Mouse (Mus musculus): ENCODE results near the gene Sdhc. TPM values are rescaled to one million over a fixed set of nuclear protein-coding genes. Genes with fewer than 3 reads are reported as not detected.

Sdhc gene
- polyA plus RNA-seq, 1 experiment from 2014 or later, result 291 TPM

DNA sequence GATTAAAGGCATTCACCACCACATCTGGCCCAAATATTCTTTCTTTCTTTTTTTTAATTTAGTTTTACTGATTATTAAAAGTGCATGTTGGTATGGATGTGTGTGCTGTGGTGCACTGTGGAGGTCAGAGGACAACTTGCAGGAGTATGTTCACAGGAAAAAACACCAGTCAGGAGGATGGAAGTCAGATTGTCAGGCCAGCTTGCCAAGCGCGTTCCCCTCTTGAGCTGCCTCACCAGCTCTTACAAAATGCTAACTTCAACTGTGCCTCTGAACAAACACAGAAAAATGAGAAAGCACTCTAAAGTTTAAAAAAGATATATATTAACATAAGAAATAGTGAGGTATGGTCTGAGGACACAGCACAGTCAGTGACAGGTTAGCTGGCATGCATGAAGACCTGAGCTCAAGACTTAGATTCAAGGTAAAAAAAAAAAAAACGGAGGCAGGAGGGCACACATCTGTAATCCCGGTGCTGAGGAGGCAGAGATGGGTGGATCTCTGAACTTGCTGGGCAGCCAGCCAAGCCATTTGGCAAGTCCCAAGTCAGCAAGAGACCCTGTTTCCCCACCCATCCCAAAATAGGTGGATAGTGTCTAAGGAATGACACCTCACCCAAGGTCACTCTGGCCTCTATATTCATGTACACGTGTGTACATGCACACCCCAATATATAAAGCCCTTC lies 29.2 kb upstream of the Sdhc start:
- H3K4me1 ChIP-seq (ENCODE audit: control insufficient read depth, insufficient read depth, low read length), result no peaks in the 10 kb centered on the region
- ATAC-seq (ENCODE audit: low FRiP score, low TSS enrichment), result no peak
- no peak overlapping the region for H3K9ac ChIP-seq (ENCODE audit: low read depth, low read length)
- no peaks in the 10 kb centered on the region for H3K36me3 ChIP-seq (ENCODE audit: control insufficient read depth, insufficient read depth, low read length)
- 75% methylated on average over 5 of the region's 5 CpGs for WGBS
- no peak overlapping the region for H3K27ac ChIP-seq (ENCODE audit: low read depth, low read length)
- no peak overlapping the region for H3K4me3 ChIP-seq (ENCODE audit: low read length)
- H3K4me2 ChIP-seq (replicated peaks; ENCODE audit: low read depth, low read length), result no peak overlapping the region
- no peaks in the 10 kb centered on the region for H3K9me3 ChIP-seq (ENCODE audit: control insufficient read depth, low read length)
- H3K27me3 ChIP-seq (ENCODE audit: control insufficient read depth, insufficient read depth, low read length), result no peaks in the 10 kb centered on the region

- no peak for ATAC-seq (ENCODE audit: low FRiP score, low TSS enrichment)
- Histone ChIP-seq H3K9ac (ENCODE audit: low read depth, low read length) (no peak overlapping the region), H3K9me3 (ENCODE audit: control insufficient read depth, low read length) (no peaks in the 10 kb centered on the region), H3K4me1 (ENCODE audit: control insufficient read depth, insufficient read depth, low read length) (no peaks in the 10 kb centered on the region), H3K4me2 (replicated peaks; ENCODE audit: low read depth, low read length) (no peak overlapping the region), H3K27me3 (ENCODE audit: control insufficient read depth, insufficient read depth, low read length) (no peaks in the 10 kb centered on the region), H3K36me3 (ENCODE audit: control insufficient read depth, insufficient read depth, low read length) (no peaks in the 10 kb centered on the region), H3K27ac (ENCODE audit: low read depth, low read length) (no peak overlapping the region), H3K4me3 (ENCODE audit: low read length) (no peak overlapping the region)
- WGBS, result 91% methylated on average over 8 of the region's 8 CpGs
These were observed 22.4 kb upstream of the Sdhc start for GRCm38 (mm10) chr1:171172779-171173178.

DNA sequence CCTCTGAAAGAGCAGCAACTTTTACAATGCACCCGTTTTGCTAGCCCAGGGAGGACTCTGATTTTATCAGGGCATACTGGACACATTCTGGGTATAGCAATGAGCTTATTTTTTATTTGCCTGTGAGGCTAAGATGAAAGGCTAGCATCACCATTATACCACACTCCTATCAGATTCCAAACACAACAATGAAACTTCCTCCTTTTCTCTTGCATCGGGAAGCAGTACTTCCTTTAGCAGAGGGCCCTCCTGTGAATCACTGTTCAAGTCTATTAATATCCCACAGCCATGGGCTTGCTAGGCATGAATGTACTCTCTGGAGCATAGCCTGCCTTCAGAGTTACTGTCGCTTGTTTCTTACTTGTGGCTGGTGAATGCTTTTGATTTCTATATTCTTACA lies 20.7 kb upstream of the Sdhc start:
- peak overlapping the region; percentile 1; the same call in 1 of the 2 replicates for H3K27ac ChIP-seq (ENCODE audit: low read depth, low read length)

DNA sequence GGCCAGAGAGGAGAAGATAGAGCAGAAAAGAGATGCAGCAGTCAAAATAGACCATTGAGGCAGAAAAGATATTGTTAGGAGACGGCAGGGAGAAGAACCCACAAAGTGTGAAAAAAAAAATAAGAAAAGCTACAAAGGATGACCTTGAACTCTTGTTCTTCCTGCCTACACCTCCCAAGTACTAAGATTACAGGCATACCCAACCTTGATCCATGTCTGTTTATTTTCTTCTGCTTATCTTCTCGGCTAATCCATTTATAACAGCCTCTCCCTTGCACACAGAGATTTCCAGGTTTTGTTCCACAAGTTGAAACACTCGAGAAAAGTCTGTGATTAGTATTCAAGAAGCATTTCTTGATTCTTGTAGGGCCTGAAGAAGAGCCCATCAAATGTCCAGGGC lies 19.5 kb upstream of the Sdhc start:
- Histone ChIP-seq H3K4me3 (ENCODE audit: low read length) (no peak overlapping the region), H3K36me3 (ENCODE audit: control insufficient read depth, insufficient read depth, low read length) (no peaks in the 10 kb centered on the region), H3K4me1 (ENCODE audit: control insufficient read depth, insufficient read depth, low read length) (no peaks in the 10 kb centered on the region), H3K9ac (ENCODE audit: low read depth, low read length) (no peak overlapping the region), H3K27me3 (ENCODE audit: control insufficient read depth, insufficient read depth, low read length) (no peaks in the 10 kb centered on the region), H3K9me3 (ENCODE audit: control insufficient read depth, low read length) (no peaks in the 10 kb centered on the region), H3K4me2 (replicated peaks; ENCODE audit: low read depth, low read length) (no peak overlapping the region), H3K27ac (ENCODE audit: low read depth, low read length) (no peak overlapping the region)
- 45% methylated on average over 3 of the region's 3 CpGs for WGBS
- ATAC-seq (ENCODE audit: low FRiP score, low TSS enrichment), result no peak

More for the DNA sequence above, 20.7 kb upstream of the Sdhc start:
- no peak overlapping the region for H3K4me2 ChIP-seq (replicated peaks; ENCODE audit: low read depth, low read length)
- no peaks in the 10 kb centered on the region for H3K4me1 ChIP-seq (ENCODE audit: control insufficient read depth, insufficient read depth, low read length)
- no peak overlapping the region for H3K4me3 ChIP-seq (ENCODE audit: low read length)
- 24% methylated on average over 3 of the region's 3 CpGs for WGBS
- no peaks in the 10 kb centered on the region for H3K36me3 ChIP-seq (ENCODE audit: control insufficient read depth, insufficient read depth, low read length)
- no peaks in the 10 kb centered on the region for H3K9me3 ChIP-seq (ENCODE audit: control insufficient read depth, low read length)
- no peak overlapping the region for H3K9ac ChIP-seq (ENCODE audit: low read depth, low read length)
- H3K27me3 ChIP-seq (ENCODE audit: control insufficient read depth, insufficient read depth, low read length), result no peaks in the 10 kb centered on the region
- peak; percentile 50; the same call in 1 of the 2 replicates for ATAC-seq (ENCODE audit: low FRiP score, low TSS enrichment)

- no peaks in the 10 kb centered on the region for H3K4me1 ChIP-seq (ENCODE audit: control insufficient read depth, insufficient read depth, low read length)
- H3K27me3 ChIP-seq (ENCODE audit: control insufficient read depth, insufficient read depth, low read length), result no peaks in the 10 kb centered on the region
- 89% methylated on average over 12 of the region's 12 CpGs for WGBS
- H3K4me2 ChIP-seq (replicated peaks; ENCODE audit: low read depth, low read length), result no peak overlapping the region
- no peaks in the 10 kb centered on the region for H3K36me3 ChIP-seq (ENCODE audit: control insufficient read depth, insufficient read depth, low read length)
- no peak overlapping the region for H3K4me3 ChIP-seq (ENCODE audit: low read length)
- no peak for ATAC-seq (ENCODE audit: low FRiP score, low TSS enrichment)
- H3K27ac ChIP-seq (ENCODE audit: low read depth, low read length), result no peak overlapping the region
- H3K9ac ChIP-seq (ENCODE audit: low read depth, low read length), result no peak overlapping the region; the same call in 1 of the 2 replicates
- no peaks in the 10 kb centered on the region for H3K9me3 ChIP-seq (ENCODE audit: control insufficient read depth, low read length)
These were observed 18.5 kb upstream of the Sdhc start for GRCm38 (mm10) chr1:171168906-171169305.

GRCm38 (mm10) chr1:171165629-171166345 lies 15.4 kb upstream of the Sdhc start:
- Histone ChIP-seq H3K27me3 (ENCODE audit: control insufficient read depth, insufficient read depth, low read length) (no peaks in the 10 kb centered on the region), H3K4me1 (ENCODE audit: control insufficient read depth, insufficient read depth, low read length) (no peaks in the 10 kb centered on the region), H3K36me3 (ENCODE audit: control insufficient read depth, insufficient read depth, low read length) (no peaks in the 10 kb centered on the region), H3K4me3 (ENCODE audit: low read length) (no peak overlapping the region), H3K9me3 (ENCODE audit: control insufficient read depth, low read length) (no peaks in the 10 kb centered on the region), H3K9ac (ENCODE audit: low read depth, low read length) (no peak overlapping the region), H3K4me2 (replicated peaks; ENCODE audit: low read depth, low read length) (no peak overlapping the region), H3K27ac (ENCODE audit: low read depth, low read length) (no peak overlapping the region)
- no peak for ATAC-seq (ENCODE audit: low FRiP score, low TSS enrichment)
- 58% methylated on average over 5 of the region's 5 CpGs for WGBS

DNA sequence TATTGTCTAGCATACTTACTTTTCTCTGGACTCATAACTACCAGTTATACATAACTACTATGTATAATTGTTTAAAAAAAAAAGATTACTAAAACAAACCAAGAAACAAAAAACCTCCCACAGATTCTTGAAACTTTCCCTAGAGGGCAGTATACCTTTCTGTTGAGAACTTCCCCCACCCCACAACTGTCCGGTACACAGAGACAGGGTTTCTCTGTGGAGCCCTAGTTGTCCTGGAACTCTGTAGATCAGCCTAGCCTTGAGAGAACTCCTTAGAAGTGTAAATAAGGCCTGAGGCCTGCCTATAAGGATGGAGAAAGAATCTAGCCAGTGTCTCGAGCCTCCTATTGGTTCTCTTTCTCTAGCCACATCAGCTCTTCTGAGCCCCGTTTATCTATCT lies 13.9 kb upstream of the Sdhc start:
- no peak overlapping the region for H3K9ac ChIP-seq (ENCODE audit: low read depth, low read length)
- no peak overlapping the region for H3K4me3 ChIP-seq (ENCODE audit: low read length)
- ATAC-seq (ENCODE audit: low FRiP score, low TSS enrichment), result no peak
- no peak overlapping the region for H3K4me2 ChIP-seq (replicated peaks; ENCODE audit: low read depth, low read length)
- no peak overlapping the region for H3K27ac ChIP-seq (ENCODE audit: low read depth, low read length)
- peaks cover 6% of the 10 kb centered on the region; the same call in 1 of the 2 replicates for H3K4me1 ChIP-seq (ENCODE audit: control insufficient read depth, insufficient read depth, low read length)
- H3K36me3 ChIP-seq (ENCODE audit: control insufficient read depth, insufficient read depth, low read length), result no peaks in the 10 kb centered on the region
- H3K27me3 ChIP-seq (ENCODE audit: control insufficient read depth, insufficient read depth, low read length), result peaks cover 12% of the 10 kb centered on the region
- 47% methylated on average over 3 of the region's 3 CpGs for WGBS
- no peaks in the 10 kb centered on the region for H3K9me3 ChIP-seq (ENCODE audit: control insufficient read depth, low read length)

DNA sequence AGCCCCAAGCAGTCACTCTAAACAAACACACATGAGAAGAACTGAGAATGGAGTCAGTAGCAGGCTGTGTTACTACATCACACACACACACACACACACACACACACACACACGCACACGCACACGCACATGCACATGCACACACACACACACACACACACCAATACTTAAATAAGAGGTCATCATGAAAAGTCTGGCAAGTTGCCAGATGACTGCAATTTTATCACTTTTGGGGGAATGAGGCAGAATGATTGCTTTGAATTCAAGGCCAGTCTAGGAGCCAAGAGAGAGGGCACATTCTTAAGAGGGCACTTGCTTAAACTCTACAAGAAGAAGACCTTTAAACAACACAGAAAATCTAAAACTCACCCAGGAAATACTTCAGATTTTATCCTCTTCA lies 12.1 kb upstream of the Sdhc start:
- Histone ChIP-seq H3K4me1 (ENCODE audit: control insufficient read depth, insufficient read depth, low read length) (peaks cover 6% of the 10 kb centered on the region; the same call in 1 of the 2 replicates), H3K36me3 (ENCODE audit: control insufficient read depth, insufficient read depth, low read length) (no peaks in the 10 kb centered on the region), H3K4me3 (ENCODE audit: low read length) (no peak overlapping the region), H3K27me3 (ENCODE audit: control insufficient read depth, insufficient read depth, low read length) (peaks cover 18% of the 10 kb centered on the region), H3K27ac (ENCODE audit: low read depth, low read length) (no peak overlapping the region), H3K9me3 (ENCODE audit: control insufficient read depth, low read length) (no peaks in the 10 kb centered on the region), H3K4me2 (replicated peaks; ENCODE audit: low read depth, low read length) (no peak overlapping the region), H3K9ac (ENCODE audit: low read depth, low read length) (no peak overlapping the region)
- ATAC-seq (ENCODE audit: low FRiP score, low TSS enrichment), result no peak
- 87% methylated on average over 3 of the region's 3 CpGs for WGBS

DNA sequence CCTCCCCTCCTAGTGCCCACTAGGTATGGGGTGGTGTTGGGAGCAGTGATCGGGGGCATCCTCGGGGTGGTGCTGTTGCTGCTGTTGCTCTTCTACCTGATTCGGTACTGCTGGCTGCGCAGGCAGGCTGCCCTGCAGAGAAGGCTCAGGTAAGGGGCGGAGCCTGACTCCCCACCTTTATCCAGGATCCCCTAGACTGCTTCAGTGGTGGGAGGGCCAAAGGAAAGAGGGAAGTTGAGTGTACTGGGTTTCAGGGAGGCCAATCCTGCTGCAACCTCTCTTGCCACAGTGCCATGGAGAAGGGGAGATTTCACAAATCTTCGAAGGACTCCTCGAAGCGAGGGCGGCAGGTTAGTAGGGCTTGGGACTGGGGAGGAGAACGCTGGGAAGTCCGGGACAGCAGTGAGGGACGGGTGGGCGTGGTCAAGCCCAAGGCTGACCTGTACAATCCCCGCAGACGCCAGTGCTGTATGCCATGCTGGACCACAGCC lies 9.1 kb upstream of the Sdhc start:
- H3K4me1 ChIP-seq (ENCODE audit: control insufficient read depth, insufficient read depth, low read length), result peaks cover 6% of the 10 kb centered on the region; the same call in 1 of the 2 replicates
- peak overlapping the region; percentile 23; the same call in 1 of the 2 replicates for H3K9ac ChIP-seq (ENCODE audit: low read depth, low read length)
- H3K27me3 ChIP-seq (ENCODE audit: control insufficient read depth, insufficient read depth, low read length), result peaks cover 23% of the 10 kb centered on the region
- H3K4me3 ChIP-seq (ENCODE audit: low read length), result peak overlapping the region; percentile 34
- peak; percentile 65 for ATAC-seq (ENCODE audit: low FRiP score, low TSS enrichment)
- no peak overlapping the region for H3K27ac ChIP-seq (ENCODE audit: low read depth, low read length)
- 3% methylated on average over 15 of the region's 15 CpGs for WGBS
- H3K9me3 ChIP-seq (ENCODE audit: control insufficient read depth, low read length), result no peaks in the 10 kb centered on the region
- peak overlapping the region; percentile 57 for H3K4me2 ChIP-seq (replicated peaks; ENCODE audit: low read depth, low read length)
- H3K36me3 ChIP-seq (ENCODE audit: control insufficient read depth, insufficient read depth, low read length), result no peaks in the 10 kb centered on the region
